Mouse (Mus musculus): ENCODE results near the gene Slc5a5. TPM values are rescaled to one million over a fixed set of nuclear protein-coding genes. Genes with fewer than 3 reads are reported as not detected.
A peak's percentile ranks its signal among the peaks of the same experiment; 100 is the strongest.

The Slc5a5 gene
- polyA plus RNA-seq, 1 experiment: 0.13 TPM

GRCm38 (mm10) chr8:70850132-70850845 is 42.3 kb downstream of the Slc5a5 start:
- no peaks in the 10 kb centered on the region for H3K27me3 ChIP-seq (ENCODE audit: control insufficient read depth, insufficient read depth, insufficient read length)
- no peaks in the 10 kb centered on the region for H3K79me2 ChIP-seq (ENCODE audit: control insufficient read depth, insufficient read depth)
- H3K79me3 ChIP-seq (ENCODE audit: low read depth): no peaks in the 10 kb centered on the region

GRCm38 (mm10) chr8:70849333-70849990 is 43.1 kb downstream of the Slc5a5 start:
- H3K79me2 ChIP-seq (ENCODE audit: control insufficient read depth, insufficient read depth): no peaks in the 10 kb centered on the region
- no peak overlapping the region for H3ac ChIP-seq (ENCODE audit: control insufficient read depth, insufficient read length, low read depth)
- TF ChIP-seq USF1 (IDR thresholded peaks at IDR 0.05; ENCODE audit: low read depth) (no peak), MYOD1 (IDR thresholded peaks at IDR 0.05; ENCODE audit: control insufficient read depth, insufficient read length, low read depth) (no peak), MAX (IDR thresholded peaks at IDR 0.05) (no peak), CTCF (IDR thresholded peaks at IDR 0.05; ENCODE audit: control insufficient read depth, insufficient read depth, insufficient read length) (no peak), CEBPB (IDR thresholded peaks at IDR 0.05; ENCODE audit: low read depth) (no peak), FOSL1 (IDR thresholded peaks at IDR 0.05; ENCODE audit: insufficient read depth, low read length, poor library complexity, severe bottlenecking) (no peak), MYOG (IDR thresholded peaks at IDR 0.05; ENCODE audit: control insufficient read depth, extremely low read depth, insufficient read length) (no peak)
- H3K27me3 ChIP-seq (ENCODE audit: control insufficient read depth, insufficient read depth, insufficient read length): no peaks in the 10 kb centered on the region
- no peaks in the 10 kb centered on the region for H3K36me3 ChIP-seq (ENCODE audit: control insufficient read depth, insufficient read depth)
- H3K79me3 ChIP-seq (ENCODE audit: low read depth): no peaks in the 10 kb centered on the region
- H3K4me3 ChIP-seq (ENCODE audit: insufficient read depth, poor library complexity, severe bottlenecking): no peak overlapping the region

More at GRCm38 (mm10) chr8:70850132-70850845, 42.3 kb downstream of the Slc5a5 start:
- Histone ChIP-seq H3K4me3 (ENCODE audit: insufficient read depth, poor library complexity, severe bottlenecking) (no peak overlapping the region), H3K36me3 (ENCODE audit: control insufficient read depth, insufficient read depth) (no peaks in the 10 kb centered on the region), H3ac (ENCODE audit: control insufficient read depth, insufficient read length, low read depth) (no peak overlapping the region)
- TF ChIP-seq MYOD1 (IDR thresholded peaks at IDR 0.05; ENCODE audit: control insufficient read depth, insufficient read length, low read depth) (no peak), CTCF (IDR thresholded peaks at IDR 0.05; ENCODE audit: control insufficient read depth, insufficient read depth, insufficient read length) (no peak), MAX (IDR thresholded peaks at IDR 0.05) (no peak), FOSL1 (IDR thresholded peaks at IDR 0.05; ENCODE audit: insufficient read depth, low read length, poor library complexity, severe bottlenecking) (no peak), USF1 (IDR thresholded peaks at IDR 0.05; ENCODE audit: low read depth) (no peak), MYOG (IDR thresholded peaks at IDR 0.05; ENCODE audit: control insufficient read depth, extremely low read depth, insufficient read length) (no peak), CEBPB (IDR thresholded peaks at IDR 0.05; ENCODE audit: low read depth) (no peak)

GRCm38 (mm10) chr8:70846371-70847154 is 46.0 kb downstream of the Slc5a5 start:
- H3ac ChIP-seq (ENCODE audit: control insufficient read depth, insufficient read length, low read depth): no peak overlapping the region
- no peaks in the 10 kb centered on the region for H3K36me3 ChIP-seq (ENCODE audit: control insufficient read depth, insufficient read depth)
- H3K4me3 ChIP-seq (ENCODE audit: insufficient read depth, poor library complexity, severe bottlenecking): no peak overlapping the region
- H3K27me3 ChIP-seq (ENCODE audit: control insufficient read depth, insufficient read depth, insufficient read length): peaks cover 6% of the 10 kb centered on the region
- H3K79me3 ChIP-seq (ENCODE audit: low read depth): no peaks in the 10 kb centered on the region
- TF ChIP-seq CTCF (IDR thresholded peaks at IDR 0.05; ENCODE audit: control insufficient read depth, insufficient read depth, insufficient read length) (peak; percentile 8), USF1 (IDR thresholded peaks at IDR 0.05; ENCODE audit: low read depth) (no peak)
- no peaks in the 10 kb centered on the region for H3K79me2 ChIP-seq (ENCODE audit: control insufficient read depth, insufficient read depth)

- Histone ChIP-seq H3K27me3 (ENCODE audit: control insufficient read depth, insufficient read depth, insufficient read length) (peaks cover 6% of the 10 kb centered on the region), H3K79me3 (ENCODE audit: low read depth) (no peaks in the 10 kb centered on the region), H3ac (ENCODE audit: control insufficient read depth, insufficient read length, low read depth) (no peak overlapping the region), H3K36me3 (ENCODE audit: control insufficient read depth, insufficient read depth) (no peaks in the 10 kb centered on the region), H3K4me3 (ENCODE audit: insufficient read depth, poor library complexity, severe bottlenecking) (no peak overlapping the region), H3K79me2 (ENCODE audit: control insufficient read depth, insufficient read depth) (no peaks in the 10 kb centered on the region)
- TF ChIP-seq FOSL1 (IDR thresholded peaks at IDR 0.05; ENCODE audit: insufficient read depth, low read length, poor library complexity, severe bottlenecking): no peak
- TF ChIP-seq MYOG (IDR thresholded peaks at IDR 0.05; ENCODE audit: control insufficient read depth, extremely low read depth, insufficient read length): no peak
- TF ChIP-seq CEBPB (IDR thresholded peaks at IDR 0.05; ENCODE audit: low read depth): no peak
- no peak for TF ChIP-seq MYOD1 (IDR thresholded peaks at IDR 0.05; ENCODE audit: control insufficient read depth, insufficient read length, low read depth)
- TF ChIP-seq USF1 (IDR thresholded peaks at IDR 0.05; ENCODE audit: low read depth): no peak
- TF ChIP-seq MAX (IDR thresholded peaks at IDR 0.05): no peak
- TF ChIP-seq CTCF (IDR thresholded peaks at IDR 0.05; ENCODE audit: control insufficient read depth, insufficient read depth, insufficient read length): no peak
Measured at GRCm38 (mm10) chr8:70845108-70845507, 47.4 kb downstream of the Slc5a5 start.

- H3K27me3 ChIP-seq (ENCODE audit: control insufficient read depth, insufficient read depth, insufficient read length): peaks cover 6% of the 10 kb centered on the region
- peak; percentile 85 for TF ChIP-seq CTCF (IDR thresholded peaks at IDR 0.05; ENCODE audit: control insufficient read depth, insufficient read depth, insufficient read length)
- TF ChIP-seq MYOG (IDR thresholded peaks at IDR 0.05; ENCODE audit: control insufficient read depth, extremely low read depth, insufficient read length): no peak
- no peak for TF ChIP-seq MYOD1 (IDR thresholded peaks at IDR 0.05; ENCODE audit: control insufficient read depth, insufficient read length, low read depth)
- no peak for TF ChIP-seq MAX (IDR thresholded peaks at IDR 0.05)
- no peak overlapping the region for H3K4me3 ChIP-seq (ENCODE audit: insufficient read depth, poor library complexity, severe bottlenecking)
- H3K36me3 ChIP-seq (ENCODE audit: control insufficient read depth, insufficient read depth): no peaks in the 10 kb centered on the region
- no peaks in the 10 kb centered on the region for H3K79me3 ChIP-seq (ENCODE audit: low read depth)
- H3ac ChIP-seq (ENCODE audit: control insufficient read depth, insufficient read length, low read depth): peak overlapping the region; percentile 39
- no peaks in the 10 kb centered on the region for H3K79me2 ChIP-seq (ENCODE audit: control insufficient read depth, insufficient read depth)
Measured at GRCm38 (mm10) chr8:70844523-70844922, 48.0 kb downstream of the Slc5a5 start.
